Mouse (Mus musculus) thymus, adult 18-20 months (tissue): ENCODE measurements at regions not wholly inside any gene's neighbourhood (a gene's known extent, or its start where the extent isn't known, plus 50 kb on each side); places are given as distances from the start of the nearest gene placed in this dataset.
"Not testable (repeated sequence)": the region's sequence is repeated elsewhere in the genome, so short reads cannot be mapped to it uniquely, and the experiment has no call there.

Experiments
- DNase-seq, 2 experiments: peaks; one replicate each; pipeline ENCODE4 v3.0.0; 2022; ENCODE audit warnings: mixed read lengths in 2 of 2

DNA sequence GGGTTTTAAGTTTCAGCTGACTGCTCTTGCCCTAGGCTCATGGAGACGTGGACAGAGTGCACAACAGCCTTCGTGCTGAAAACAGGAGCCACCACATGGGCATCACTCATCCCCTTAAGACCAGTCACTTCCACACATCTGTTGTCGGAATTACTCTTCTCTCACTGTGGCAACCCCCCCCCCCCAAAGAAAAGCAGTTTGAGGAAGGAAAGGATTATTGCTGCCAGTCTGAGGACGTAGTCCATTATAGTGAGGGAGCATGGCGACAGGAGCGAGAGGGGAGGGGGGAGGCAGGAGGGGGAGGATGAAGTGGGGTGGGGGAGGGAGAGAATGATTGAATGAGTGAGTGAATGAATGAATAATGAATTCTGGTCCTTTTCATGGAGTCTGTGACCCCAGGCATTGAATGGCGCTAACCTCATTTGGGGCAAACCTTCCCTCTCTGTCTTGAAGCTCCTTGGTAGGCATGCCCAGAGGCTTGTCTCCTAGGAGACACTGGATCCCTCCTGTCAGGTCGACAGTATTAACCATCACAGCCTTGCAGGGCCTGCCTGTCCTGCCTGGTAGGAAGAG, 262.0 kb downstream of the Gadd45g start:
- DNase-seq, result no peak

DNA sequence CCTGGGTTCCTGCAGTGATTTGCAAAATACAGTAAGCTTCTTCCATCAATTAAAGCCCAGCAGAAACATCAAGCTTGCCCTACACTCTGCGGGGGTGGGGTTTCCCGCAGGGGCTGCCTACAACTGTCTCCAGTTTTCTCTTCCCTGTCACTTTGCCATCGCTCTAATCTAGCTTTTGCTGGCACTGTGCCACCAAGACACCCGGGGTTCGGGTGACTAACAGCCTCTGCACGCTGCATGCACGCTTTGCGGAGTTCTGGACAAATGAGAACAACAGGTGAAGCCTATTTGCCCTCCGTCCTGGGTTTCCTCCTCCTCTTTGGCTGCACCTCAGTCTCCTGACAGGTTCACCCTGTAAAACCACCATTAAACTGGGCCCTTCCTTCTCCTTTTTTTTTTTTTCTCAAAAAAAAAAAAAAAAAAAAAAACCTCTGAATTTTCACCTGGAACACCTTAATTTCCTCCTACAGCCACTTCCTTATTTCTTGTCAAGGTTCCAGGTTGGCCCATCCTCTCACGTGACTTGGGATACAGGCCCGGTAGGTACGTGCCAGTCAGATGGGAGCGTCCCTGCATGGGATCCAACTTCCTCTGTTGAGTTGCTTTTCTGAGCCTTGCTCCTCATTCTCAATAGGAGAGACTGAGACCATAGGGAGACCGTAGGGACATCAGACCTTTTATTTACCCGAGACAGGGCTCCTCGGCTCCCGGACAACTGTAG, 262.7 kb downstream of the Gadd45g start:
- DNase-seq, result no peak

DNA sequence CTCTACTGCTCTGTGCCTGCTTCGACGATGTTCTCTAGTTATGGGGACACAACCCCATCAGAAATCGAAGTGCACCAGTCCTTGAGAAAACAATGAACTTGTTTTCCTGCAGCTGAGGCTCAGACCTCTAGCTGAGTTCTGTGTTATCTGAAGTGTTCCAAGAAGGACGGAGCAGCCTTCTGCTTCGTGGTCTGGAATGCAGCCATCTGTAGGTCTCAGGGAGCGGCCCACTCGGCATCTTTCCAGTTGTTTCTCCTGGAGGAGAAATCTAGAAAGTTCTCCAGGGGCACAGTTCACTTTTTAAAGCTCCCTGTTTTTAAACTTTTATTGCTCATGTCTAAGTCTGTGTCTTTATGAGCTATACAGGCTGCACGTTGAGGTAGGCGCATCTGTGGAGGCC, 264.3 kb downstream of the Gadd45g start:
- DNase-seq, result no peak

DNA sequence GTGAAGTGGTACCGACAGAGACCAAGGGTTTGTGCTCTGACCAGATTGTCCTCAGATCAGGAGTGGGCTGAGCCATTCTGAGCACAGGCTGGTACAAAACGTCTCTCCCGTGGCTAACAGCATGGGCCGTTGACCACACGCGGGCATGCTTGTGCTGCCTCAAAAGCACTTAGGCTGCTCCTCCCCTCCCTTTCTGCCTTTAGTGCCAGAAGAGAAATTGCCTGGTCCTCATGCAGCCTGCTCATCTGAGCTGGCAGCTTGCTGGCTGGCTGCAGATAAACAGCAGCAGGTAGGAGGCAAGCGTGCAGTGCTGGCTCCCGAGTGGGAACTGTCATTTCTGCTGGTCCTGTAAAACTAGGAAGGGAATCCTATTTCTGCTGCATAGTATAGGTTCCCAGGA, 267.1 kb downstream of the Gadd45g start:
- DNase-seq, result no peak

DNA sequence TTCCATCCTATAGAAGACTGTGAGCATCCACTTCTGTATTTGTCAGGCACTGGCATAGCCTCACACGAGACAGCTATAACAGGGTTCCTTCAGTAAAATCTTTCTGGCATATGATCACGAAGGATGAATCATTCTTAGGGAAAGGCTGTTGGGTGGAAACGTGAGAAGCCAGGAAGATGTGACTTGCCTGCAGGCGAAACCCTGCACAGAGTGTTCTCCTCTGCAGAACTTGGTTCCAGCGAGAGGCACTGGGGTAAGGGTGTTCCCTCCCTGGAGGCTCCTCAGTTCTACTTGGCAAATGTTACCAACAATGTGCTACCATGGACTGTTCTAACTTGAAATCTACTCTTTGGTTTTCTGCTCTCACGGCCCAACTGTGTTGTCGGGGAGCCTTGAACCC, 268.0 kb downstream of the Gadd45g start:
- DNase-seq, result no peak

DNA sequence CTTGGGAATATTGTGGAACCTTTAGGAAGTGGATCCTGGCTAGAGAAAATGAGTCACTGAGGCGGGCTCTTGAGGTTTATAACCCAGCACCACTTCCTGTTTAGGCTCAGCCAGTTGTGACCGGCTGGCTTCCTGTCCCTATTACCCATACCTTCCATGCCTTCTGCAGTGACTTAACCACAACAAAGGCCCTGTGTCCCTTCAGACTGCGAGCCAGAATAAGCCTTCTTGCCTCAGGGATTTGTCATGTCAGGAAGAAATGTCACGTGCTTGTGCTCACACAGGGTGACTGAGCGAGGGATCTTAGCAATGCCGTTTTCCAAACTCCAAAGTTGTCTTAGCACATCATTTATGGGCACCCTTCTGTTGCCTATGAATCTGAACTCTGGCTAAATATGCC, 268.5 kb downstream of the Gadd45g start:
- no peak for DNase-seq

DNA sequence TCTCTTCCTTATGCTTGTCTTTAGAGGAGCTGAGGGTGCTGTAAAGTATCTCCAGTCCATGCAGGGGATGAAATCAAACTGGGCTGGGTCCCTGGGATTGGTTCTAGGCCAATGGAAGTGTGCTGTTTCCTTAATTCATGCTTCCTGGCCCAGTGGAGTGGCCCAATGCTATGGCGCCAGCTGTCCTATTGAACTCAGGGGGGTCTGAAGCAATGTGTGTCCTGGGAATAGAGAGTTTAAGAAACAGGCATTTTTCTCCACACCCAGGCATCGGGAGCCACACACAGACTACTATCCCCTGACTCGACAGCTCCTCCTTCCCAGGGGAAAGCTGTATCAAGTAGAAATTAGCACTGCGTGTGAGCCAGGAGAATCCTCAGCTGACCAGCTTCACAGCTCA, 269.8 kb downstream of the Gadd45g start:
- DNase-seq, result no peak

DNA sequence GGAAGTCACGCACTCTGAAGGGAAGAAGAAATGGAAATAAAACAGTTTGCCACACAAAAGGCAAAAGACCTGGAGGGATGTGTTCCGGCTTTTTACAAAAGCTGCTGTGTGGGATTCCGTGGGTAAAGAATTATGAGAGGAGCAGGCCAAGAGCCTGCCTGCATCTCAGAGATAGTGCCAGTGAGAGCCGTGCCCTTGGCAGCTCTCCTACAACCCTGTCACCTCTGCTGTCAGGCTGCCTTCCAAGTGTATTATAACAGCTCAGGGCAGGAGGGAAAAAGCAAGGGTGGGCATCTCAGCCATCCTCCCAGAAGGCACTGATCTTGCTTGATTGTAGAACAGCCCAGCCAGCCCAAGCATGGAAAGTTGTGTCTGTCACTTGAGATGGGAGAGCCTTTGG, 270.3 kb downstream of the Gadd45g start:
- DNase-seq, result no peak

DNA sequence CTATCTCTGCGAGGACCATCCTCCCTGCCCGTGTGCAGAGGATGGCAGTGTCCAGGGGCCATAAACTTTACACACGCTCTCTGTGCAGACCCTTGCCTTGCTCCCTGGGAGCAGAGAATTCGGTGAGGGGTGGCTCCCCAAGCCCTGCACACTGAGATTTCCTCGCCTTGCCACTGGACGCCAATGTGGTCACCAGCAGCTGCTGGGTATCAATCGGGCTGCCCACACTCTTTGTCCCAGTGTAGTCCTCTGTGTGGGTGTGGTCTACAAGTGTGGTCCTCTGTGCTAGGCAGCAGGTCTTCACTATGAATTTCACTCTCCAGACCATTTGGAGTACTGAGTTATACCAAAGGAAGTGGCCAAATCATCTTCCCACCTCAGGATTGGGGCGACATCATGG, 274.3 kb downstream of the Gadd45g start:
- DNase-seq, result no peak

DNA sequence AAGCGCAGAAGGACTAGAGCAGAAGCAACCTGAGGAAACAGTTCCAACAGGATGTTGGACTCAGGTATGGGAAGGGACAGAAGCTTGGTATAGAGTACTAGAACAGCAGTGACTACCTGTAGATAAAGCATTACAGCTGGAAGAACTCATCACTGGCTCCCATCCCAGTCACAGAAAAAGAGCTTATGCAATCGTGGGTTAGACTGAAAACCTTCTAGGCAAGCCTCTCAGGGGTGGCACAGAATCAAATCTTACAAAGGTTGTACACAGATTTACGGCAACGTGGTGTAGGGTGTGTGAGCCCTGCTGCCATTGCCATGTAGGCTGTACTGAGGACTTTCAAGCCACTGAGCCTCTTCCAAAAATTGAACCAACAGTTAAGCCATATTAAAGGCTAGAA, 278.6 kb downstream of the Gadd45g start:
- DNase-seq, result no peak

DNA sequence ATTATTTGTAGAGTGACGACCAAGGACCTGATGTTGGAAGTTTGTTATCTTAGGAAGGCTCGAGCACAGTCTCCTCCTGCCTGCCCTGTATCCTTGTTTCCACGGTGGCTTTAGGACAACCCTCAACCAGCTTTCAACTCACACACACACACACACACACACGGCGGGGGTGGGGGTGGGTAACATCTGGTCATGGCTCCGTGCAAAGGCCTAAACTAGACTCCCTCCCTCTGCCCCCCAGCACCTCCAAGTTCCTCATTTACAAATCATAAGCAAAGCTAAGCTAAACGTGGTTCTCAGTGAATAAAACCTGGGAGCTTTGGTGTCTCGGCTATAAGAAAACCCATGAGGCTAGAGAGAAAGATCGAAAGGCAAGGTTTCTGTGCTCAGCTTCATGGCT, 281.3 kb downstream of the Gadd45g start:
- no peak for DNase-seq

DNA sequence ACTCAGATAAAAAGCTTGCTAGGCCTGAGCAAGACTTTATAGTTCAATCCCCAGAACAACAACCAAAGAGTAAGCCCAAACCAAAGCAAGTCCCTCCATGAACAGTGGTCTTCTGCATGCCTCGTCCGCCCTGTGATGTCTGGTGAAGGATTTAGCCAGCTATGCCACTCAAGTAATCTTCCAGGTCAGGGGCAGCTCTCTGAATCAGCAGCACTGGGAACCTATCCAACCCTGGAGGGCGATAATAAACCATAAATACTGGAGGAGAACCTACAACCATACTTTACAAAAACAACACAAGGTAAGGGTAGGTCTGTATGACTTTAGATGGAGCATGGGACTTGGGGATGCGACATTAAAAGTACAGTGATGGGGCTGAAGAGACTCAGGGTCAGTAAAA, 283.0 kb downstream of the Gadd45g start:
- DNase-seq, result no peak

DNA sequence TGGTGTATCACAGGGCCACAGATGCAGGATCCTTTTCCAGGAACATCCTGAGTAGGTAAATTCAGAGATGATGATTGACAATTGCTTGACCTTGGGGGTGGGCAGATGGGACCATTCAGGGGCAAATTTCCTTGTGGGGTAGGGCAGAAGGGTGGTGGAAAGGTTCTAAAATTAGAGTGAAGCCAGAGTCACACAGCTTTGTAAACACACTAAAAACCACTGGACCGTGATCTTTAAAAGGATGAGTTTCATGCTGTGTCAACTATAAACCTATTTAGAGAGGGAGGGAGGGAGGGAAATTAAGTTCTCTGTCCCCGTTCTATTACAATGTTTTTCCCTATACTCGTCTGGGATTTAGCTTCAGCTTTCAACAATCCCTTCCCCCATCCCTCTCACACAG, 286.7 kb downstream of the Gadd45g start:
- DNase-seq, result no peak

DNA sequence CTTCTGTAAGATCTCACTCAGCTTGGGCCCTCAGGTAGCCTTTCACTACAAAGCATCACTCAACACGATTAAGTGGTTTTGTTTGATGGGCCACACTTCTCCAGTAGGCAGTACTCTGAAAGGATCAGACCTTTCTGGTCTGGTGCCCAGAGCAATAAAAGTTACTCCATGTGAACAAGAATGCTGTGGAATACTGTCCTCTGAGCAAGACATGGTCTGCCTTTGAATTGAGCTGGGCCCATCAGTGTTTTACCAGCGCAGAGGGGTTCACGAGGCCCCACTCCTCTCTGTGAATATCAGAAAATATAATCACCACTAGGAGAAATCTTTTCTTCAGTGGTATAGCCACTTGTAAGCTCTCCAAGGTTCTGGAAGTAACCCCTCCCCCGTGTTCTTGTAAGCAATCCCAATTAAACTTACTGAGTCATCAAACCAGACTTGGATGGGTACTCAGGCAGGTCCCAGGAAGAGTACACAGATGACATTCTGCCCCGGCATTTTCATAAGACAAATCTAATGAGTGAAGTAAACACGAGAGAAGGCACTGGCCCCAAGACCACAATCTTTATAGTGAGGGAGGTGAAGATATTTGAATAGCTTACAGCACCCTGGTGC, 292.0 kb downstream of the Gadd45g start:
- no peak for DNase-seq

DNA sequence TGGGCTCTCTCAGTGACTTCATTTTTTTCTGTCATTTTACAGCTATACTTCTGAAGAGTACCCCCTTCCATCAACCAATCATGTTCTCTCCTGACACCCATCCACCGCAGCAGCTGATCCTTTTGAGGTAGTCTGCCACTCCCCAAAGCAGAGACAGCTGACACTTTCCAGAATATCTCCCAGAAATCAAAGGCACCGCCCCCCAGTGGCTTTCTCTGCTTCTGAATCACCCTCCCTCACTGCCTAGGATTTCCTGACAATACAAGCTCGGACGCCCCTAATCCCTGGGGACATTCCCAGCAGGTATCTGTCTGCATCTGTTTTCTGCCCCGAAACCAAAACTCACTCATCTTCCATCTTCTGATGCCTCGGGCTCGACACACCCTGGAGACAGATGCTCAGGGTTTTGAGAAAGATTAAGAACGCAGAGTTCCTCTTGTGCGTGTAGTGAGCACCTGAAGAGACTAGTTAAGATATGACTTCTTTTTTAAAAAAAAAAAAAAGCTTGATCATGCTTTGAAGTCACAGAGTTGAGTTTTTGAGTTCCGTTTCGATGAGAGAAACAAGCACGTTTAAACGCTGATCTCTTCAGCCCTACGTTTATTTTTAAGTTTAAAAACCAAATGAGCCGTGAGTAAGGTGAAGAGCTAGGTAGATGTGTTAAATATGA, 292.8 kb downstream of the Gadd45g start:
- DNase-seq, result no peak

DNA sequence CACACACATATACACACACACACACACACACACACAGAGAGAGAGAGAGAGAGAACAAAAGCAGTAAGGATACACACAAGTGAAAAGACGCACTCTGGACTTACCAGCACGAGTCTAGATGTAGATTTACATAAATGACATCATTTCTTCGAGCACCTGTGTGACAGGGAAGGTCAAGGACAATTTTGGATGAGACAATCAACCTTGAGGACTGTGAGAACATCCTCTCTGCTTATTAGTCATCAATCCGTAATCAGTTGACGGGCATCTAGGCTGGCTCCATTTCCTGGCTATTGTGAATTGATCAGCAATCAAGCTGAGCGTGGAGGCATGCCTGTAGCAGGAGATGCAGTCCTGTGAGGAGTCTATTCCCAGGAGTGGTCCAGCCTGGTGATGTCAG, 293.7 kb downstream of the Gadd45g start:
- DNase-seq, result no peak

DNA sequence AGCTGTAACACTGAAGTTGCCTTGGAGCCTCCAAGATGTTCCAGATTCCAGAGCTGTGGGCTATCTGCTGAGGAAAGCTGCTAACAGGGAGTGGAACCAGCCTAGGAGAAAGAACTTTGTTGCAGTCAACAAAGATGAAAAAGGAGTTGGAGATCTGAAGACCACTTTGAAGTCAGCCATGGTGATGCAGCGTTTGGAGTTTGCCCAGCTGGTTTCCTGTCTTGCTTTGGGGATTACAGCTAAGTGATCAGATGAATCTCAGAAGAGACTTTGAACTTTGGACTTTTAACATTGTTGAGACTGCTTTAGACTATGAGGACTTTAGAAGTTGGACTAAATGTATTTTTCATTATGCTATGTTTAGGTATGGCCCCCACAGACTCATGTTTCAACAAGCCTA, 297.6 kb downstream of the Gadd45g start:
- not testable (repeated sequence) for DNase-seq

DNA sequence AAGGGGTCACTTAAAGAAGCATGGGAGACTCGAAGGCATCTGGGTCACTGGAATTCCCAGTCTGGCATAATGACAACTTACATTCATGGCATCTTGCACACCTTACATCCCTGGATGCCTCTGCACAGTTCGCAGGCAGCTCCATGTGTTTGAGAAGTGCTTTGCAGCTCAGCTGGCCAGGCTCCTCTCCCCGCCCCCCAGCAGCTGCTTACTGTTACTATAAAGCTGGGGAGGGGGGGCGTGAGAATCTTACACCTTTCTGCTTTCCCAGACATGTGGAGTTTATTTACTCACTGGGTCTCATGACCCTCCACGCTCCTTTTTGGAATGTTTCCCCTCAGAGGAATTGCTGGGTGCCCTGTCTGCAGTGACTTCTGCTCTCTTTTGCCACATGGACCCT, 299.4 kb downstream of the Gadd45g start:
- no peak for DNase-seq

DNA sequence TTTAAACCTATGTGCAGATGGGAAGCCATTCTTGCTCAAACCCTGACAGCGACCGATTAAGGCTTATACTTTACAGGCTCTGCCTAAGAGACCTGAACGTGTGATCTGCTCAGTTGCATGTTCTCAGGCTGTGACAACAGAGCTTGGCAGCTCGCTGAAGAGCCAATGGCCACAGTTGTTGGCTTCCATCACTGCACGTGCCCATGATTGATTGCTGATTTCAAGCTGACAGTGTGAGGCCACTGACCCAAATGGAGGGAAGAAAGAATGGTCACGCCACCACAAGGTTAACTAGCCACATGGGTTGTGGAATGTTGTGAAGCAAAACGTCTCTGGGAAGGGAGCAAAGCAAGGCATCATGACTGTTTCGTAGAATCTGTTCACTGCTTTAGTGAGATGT, 303.8 kb downstream of the Gadd45g start:
- no peak for DNase-seq

DNA sequence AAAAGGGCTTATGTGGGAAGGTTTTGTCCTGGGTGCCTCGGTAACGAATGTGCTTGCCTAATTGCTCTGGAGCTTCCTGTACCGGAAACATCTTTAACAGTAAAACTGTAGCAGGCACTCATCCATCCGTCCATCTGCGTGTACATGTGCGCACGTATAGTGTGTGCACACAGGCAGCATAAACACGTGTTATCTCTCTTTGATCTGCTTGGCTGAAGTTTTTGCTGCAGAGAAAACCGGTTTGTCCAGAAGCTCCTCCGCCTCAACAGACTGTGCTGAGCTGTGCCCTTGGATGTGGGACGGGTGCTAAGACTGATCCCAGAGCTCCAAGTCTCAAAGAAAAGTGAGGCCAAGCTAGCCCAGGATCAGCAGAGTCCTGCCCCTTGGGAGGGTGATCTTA, 305.3 kb downstream of the Gadd45g start:
- DNase-seq, result no peak

DNA sequence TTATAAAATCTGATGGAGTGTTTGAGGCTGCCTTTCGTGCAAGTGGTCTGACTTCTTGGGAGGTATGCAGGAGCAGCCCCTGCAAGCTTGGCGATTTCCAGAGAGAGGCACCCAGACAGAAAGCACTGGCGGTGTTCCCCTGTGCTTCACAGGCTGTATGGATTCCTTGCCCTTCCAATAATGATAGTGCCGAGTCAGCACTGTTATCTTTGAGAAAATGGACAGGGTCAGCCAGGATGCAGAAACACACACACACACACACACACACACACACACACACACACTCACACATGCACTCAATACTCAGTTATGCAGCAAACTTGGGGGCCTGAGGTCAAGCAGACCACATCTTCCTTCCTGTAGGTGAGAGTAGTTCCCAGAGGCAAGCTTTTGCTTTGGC, 305.7 kb downstream of the Gadd45g start:
- no peak for DNase-seq

DNA sequence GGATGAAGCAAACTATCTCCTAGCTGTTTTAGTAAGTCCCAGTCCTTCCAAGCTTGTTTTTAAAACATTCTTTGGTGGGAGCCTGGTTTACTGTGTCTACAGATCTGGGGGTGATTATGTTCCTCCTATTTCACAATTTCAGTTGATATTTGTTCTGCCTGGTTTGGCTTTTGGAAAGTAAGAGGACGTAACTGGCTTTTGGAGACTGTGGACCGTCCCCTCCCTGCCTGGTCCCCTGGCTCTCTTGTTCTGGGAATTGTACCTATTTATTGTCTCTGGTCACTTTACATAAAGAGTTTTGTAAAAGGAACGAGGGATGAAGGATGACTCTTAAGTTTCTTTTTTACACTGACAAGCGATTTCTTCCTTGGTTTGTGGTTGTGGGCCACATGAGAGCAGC, 306.6 kb downstream of the Gadd45g start:
- DNase-seq, result no peak

DNA sequence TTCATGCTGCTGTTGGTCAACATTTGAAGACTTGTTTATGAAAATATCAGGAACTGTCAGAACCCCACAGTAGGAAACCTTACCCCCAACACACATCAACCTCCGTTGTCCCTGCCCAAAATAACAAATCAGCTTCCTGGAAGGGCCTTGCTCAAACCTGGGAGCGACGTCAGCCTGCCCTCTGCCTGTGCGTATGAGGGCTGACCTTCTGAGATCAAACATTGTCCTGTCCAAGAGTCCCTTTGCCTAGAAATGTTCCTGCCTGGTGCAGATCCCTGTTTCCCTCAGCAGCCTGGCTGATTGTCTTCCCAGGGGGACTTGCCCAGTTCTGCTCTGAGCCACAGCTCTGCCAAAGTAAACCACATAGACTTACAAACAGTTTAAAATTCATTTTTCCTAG, 307.1 kb downstream of the Gadd45g start:
- no peak for DNase-seq
